Mouse (Mus musculus) heart, postnatal 0 days (tissue): ENCODE data around the gene Tnrc18. TPM values are rescaled to one million over a fixed set of nuclear protein-coding genes. Genes with fewer than 3 reads are reported as not detected.

ENCODE experiments used
- ATAC-seq: fragments of 200-750 bp; cut with Nextera tagmentation; 2 replicates; pipeline ENCODE4 v1.8.0; 2017; ENCODE audit warnings: low read depth, moderate number of reproducible peaks, moderate library complexity; ENCODE audit not compliant: insufficient read depth
- DNase-seq: peaks from one replicate; pipeline ENCODE4 v3.0.0-alpha.2; 2016; ENCODE audit warnings: low spot score
- H3K27ac ChIP-seq: fragments of 300-500 bp; sonication (generic); 2 replicates; pipeline ENCODE4 v1.5.1; 2014; ENCODE audit warnings: low read depth, mild to moderate bottlenecking
- H3K27me3 ChIP-seq: fragments of 300-500 bp; sonication (generic); 2 replicates; pipeline ENCODE4 v1.6.1; 2014; ENCODE audit warnings: low read length, mixed read lengths; ENCODE audit not compliant: control insufficient read depth, insufficient read depth
- H3K36me3 ChIP-seq: fragments of 300-500 bp; sonication (generic); replicated peaks from 2 replicates; pipeline ENCODE4 v1.6.1; 2014; ENCODE audit warnings: low read length, mixed read lengths; ENCODE audit not compliant: control insufficient read depth, insufficient read depth
- H3K4me1 ChIP-seq: fragments of 300-500 bp; sonication (generic); 2 replicates; pipeline ENCODE4 v1.6.1; 2014; ENCODE audit warnings: antibody characterized with exemption; ENCODE audit not compliant: control insufficient read depth, insufficient read depth
- H3K4me2 ChIP-seq: fragments of 300-500 bp; sonication (generic); 2 replicates; pipeline ENCODE4 v1.6.1; 2014; ENCODE audit warnings: low read depth, mild to moderate bottlenecking, low read length, moderate library complexity
- H3K4me3 ChIP-seq: fragments of 300-500 bp; sonication (generic); 2 replicates; pipeline ENCODE4 v1.5.1; 2014; ENCODE audit warnings: low read depth, low read length
- H3K9ac ChIP-seq: fragments of 300-500 bp; sonication (generic); replicated peaks from 2 replicates; pipeline ENCODE4 v1.6.1; 2014; ENCODE audit warnings: low read depth, low read length, mixed read lengths
- H3K9me3 ChIP-seq: fragments of 300-500 bp; sonication (generic); replicated peaks from 2 replicates; pipeline ENCODE4 v1.6.1; 2016; ENCODE audit warnings: low read length; ENCODE audit not compliant: control insufficient read depth
- CTCF ChIP-seq: IDR thresholded peaks from 2 replicates; pipeline ENCODE4 v1.5.1; 2016; ENCODE audit warnings: antibody characterized with exemption, control low read depth, low read depth
- EP300 ChIP-seq: IDR thresholded peaks from 2 replicates; pipeline ENCODE4 v1.6.1; 2016; ENCODE audit warnings: antibody characterized with exemption, low read depth
- WGBS: fragments of 180-500 bp; shearing (Covaris S2); extraction: QIAGEN DNeasy Blood & Tissue Kit; methylation state at CpG from one replicate; pipeline ENCODE4 v1.1.7; 2014; 5-methylcytosine and 5-hydroxymethylcytosine counted together
- polyA plus RNA-seq: library from polyadenylated mRNA; unstranded; fragments of >200 nt; fragmentation: Nextera tagmentation; extraction: Ambion mirVana; gene quantifications from 2 replicates; pipeline ENCODE4 v1.2.1, GENCODE M21; 2015
- total RNA-seq: library from RNA; depleted of rRNA; stranded (reverse); fragments of >200 nt; gene quantifications from 2 replicates; pipeline ENCODE4 v1.2.3, GENCODE M21; 2014; ENCODE audit warnings: low replicate concordance

The Tnrc18 gene
- total and polyA plus RNA-seq, 2 experiments from 2014 or later = 10.4 to 69.3 TPM

DNA sequence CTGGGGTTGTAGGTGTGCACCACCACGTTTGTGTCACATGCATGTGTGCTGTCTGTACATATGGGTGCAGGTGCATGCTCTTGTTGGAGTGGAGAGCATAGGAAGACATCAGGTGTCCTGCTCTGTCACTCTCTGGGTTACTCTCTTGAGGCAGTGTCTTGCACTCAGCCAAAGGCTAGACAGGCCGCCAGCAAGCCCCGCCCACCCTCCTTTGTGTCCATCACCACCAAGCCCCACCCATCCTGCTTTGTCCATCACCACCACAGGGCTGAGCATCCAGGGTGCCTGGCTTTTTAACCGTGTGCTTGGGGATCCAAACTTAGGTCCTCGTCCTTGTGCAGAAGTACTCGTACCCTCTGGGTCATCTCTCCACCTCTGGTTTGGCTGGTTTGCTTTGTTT is 121.2 kb downstream of the Tnrc18 start:
- no peaks in the 10 kb centered on the region for H3K9me3 ChIP-seq

DNA sequence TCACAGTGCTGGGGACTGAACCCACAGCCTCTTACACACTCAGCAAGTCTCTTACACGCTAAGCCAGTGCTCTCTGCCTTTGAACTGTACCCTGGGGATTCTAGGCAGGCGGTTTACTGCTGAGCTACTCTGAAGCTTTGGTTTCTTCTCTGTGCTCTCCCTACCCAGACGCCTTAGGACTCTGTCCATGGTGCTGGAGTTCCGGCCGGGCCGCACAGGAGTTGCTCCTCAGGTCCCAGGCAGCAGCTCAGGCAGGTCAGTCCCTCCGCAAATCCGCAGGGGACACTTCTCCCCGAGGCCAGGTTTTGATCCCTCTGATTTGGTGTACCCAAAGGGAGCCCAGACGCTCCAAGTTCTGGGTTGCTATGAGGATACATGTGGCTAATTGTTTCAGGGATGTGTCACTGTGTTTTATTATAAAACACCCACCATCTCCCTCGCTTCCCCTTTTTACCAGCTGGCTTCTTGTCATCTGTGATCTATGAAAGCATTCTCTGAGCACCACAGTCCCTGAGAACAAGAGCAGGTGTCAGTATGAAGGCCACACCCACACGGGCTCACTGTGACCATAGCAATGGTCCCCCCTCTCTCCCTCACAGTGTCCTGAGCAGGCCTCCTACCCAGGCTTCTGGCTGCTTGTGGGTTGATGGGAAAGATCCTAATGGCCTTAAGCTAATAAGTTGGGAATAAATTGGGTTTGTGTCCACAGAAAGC is 122.7 kb downstream of the Tnrc18 start:
- H3K27ac ChIP-seq = no peak overlapping the region
- no peaks in the 10 kb centered on the region for H3K36me3 ChIP-seq
- no peaks in the 10 kb centered on the region for H3K9me3 ChIP-seq
- no peaks in the 10 kb centered on the region for H3K4me1 ChIP-seq
- H3K9ac ChIP-seq = no peak overlapping the region
- 0 out of 2 replicates have a peak, but pooled peaks cover 19% of the 10 kb centered on the region for H3K27me3 ChIP-seq
- no peak overlapping the region for H3K4me3 ChIP-seq
- TF ChIP-seq CTCF (no peak), EP300 (no peak)
- 9% methylated on average over 12 of the region's 12 CpGs for WGBS
- no peak for ATAC-seq
- DNase-seq = no peak
- H3K4me2 ChIP-seq = no peak overlapping the region

More for the DNA sequence above, 121.2 kb downstream of the Tnrc18 start:
- Histone ChIP-seq H3K4me2 (no peak overlapping the region), H3K27ac (no peak overlapping the region), H3K9ac (no peak overlapping the region), H3K36me3 (no peaks in the 10 kb centered on the region), H3K27me3 (peaks cover 34% of the 10 kb centered on the region), H3K4me3 (no peak overlapping the region), H3K4me1 (no peaks in the 10 kb centered on the region)
- TF ChIP-seq CTCF (no peak), EP300 (no peak)
- WGBS = 25% methylated on average over 6 of the region's 6 CpGs
- no peak for ATAC-seq
- DNase-seq = no peak

DNA sequence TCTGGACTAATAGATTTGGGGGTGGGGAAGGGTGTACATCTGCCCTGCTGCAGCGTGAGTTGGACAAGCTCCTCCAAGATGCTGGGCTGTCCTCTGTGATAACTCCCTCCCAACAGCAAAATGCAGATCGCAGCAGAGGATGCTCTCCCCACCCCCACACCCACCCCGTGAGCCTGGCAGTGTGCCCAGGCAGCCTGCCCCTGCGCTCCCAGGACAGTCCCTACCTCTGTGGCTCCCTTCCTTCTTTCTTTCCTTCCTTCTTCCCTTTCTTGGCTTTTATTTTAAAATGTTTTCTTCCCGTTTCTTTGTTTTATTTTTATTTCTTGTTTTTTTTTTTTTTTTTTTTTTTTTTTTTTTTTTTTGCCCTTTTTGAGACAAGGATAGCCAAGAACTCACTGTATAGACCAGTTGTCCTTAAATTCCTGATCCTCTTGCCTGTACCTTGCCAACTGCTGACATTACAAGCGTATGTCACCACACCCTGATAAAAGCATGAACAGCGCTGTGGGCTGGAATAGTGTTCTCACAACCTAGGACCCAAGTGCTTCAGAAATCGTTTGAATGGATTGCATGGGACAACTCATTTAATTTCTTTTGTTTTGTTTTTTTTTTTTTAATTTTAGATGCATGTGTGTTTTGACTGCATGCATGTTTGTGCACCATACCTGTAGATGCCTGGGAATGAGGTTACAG is 123.6 kb downstream of the Tnrc18 start:
- no peak overlapping the region for H3K9ac ChIP-seq
- TF ChIP-seq EP300 (no peak), CTCF (no peak)
- H3K36me3 ChIP-seq = no peaks in the 10 kb centered on the region
- no peak overlapping the region for H3K4me3 ChIP-seq
- WGBS = 36% methylated on average over 8 of the region's 8 CpGs
- 0 out of 2 replicates have a peak, but pooled peaks cover 17% of the 10 kb centered on the region for H3K27me3 ChIP-seq
- no peaks in the 10 kb centered on the region for H3K4me1 ChIP-seq
- H3K27ac ChIP-seq = no peak overlapping the region
- ATAC-seq (no peak), DNase-seq (no peak)
- no peak overlapping the region for H3K4me2 ChIP-seq
- H3K9me3 ChIP-seq = no peaks in the 10 kb centered on the region

DNA sequence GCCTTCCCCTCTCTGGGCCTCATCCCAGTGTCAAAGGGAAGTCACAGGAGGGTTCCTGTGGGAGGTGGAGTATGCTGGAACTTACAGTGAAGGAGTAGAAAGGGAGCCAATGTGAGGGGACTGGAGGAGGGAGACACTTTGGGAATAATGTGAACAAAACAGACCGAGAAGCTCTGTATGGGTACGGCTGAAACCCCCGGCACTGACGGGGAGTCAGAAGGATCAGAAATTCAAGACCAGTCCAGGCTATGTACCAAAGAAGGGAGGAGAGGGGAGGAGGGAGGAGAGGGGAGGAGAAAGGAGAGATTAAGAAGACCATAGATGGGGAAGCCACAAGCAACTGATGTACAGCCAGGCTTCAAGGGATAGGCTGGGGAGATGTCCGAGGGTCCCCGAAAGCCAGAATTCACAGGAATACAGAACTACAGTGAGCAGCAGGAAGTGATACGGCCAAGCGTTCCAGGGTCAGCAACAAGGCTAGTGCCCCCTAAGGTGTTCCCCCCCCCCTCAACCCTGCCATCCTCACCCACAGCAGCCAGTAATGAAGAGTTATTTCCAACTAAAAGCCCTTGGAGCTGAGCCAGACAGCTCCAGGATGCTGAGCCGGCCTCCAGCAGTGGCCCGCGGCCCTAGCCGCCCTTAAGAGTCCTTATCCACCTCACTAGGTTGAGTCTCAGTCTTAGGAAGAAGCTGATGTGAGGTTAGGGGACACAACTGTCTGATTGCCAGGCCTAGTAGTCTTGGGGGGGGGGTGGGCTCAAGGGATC is 124.3 kb downstream of the Tnrc18 start:
- Histone ChIP-seq H3K4me1 (no peaks in the 10 kb centered on the region), H3K4me3 (no peak overlapping the region), H3K27ac (no peak overlapping the region), H3K27me3 (0 out of 2 replicates have a peak, but pooled peaks cover 17% of the 10 kb centered on the region), H3K9ac (no peak overlapping the region), H3K9me3 (no peaks in the 10 kb centered on the region), H3K4me2 (no peak overlapping the region), H3K36me3 (no peaks in the 10 kb centered on the region)
- DNase-seq (no peak), ATAC-seq (no peak)
- WGBS = 57% methylated on average over 12 of the region's 12 CpGs
- TF ChIP-seq CTCF (no peak), EP300 (no peak)

DNA sequence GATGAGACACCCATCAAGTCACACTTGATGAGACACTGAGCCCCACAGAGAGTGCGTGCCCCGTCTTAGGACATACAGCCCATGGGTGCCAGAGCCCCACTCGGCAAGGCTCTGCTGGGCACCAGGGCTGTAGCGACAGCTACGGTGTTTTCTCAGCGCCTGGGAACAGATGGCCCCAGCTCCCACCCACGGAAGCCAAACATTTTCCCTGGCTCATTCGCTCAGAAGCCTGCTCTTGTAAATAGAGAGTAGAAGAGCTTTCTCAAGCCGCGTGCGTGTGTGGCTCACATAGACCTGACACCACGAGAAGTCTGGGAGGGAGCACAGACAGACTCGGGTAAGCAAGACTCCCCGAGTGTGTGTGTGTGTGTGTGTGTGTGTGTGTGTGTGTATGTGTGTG is 125.2 kb downstream of the Tnrc18 start, which contains the start of gene Slc29a4:
Gene Slc29a4, plus strand, starts transcription at position 265 of the 400 bp plus-strand sequence.
- ATAC-seq (0 out of 2 replicates have a peak, but pooled peaks have one; percentile 27), DNase-seq (no peak)
- Histone ChIP-seq H3K4me2 (no peak within 1 kb of the TSS), H3K9me3 (no peaks in the 10 kb centered on the region), H3K36me3 (no peaks in the 10 kb centered on the region), H3K27ac (no peak within 1 kb of the TSS), H3K4me1 (no peaks in the 10 kb centered on the region), H3K27me3 (0 out of 2 replicates have a peak, but pooled peaks cover 17% of the 10 kb centered on the region), H3K9ac (no peak within 1 kb of the TSS), H3K4me3 (no peak within 1 kb of the TSS)
- TF ChIP-seq CTCF = no peak
- TF ChIP-seq EP300 = no peak
- WGBS = 54% methylated on average over 14 of the region's 14 CpGs
